Mouse (Mus musculus): Measurements from ENCODE around the gene Anapc7.
"Not testable (repeated sequence)": the region's sequence is repeated elsewhere in the genome, so short reads cannot be mapped to it uniquely, and the experiment has no call there.

Gene Anapc7

GRCm38 (mm10) chr5:122403362-122403761 lies 18.1 kb upstream of the Anapc7 start:
- in situ Hi-C loops (cut with MboI, MseI) = no loop called here

- in situ Hi-C loops (cut with MboI, MseI) = no loop called here
These were observed 16.0 kb upstream of the Anapc7 start for GRCm38 (mm10) chr5:122405537-122405936.

- in situ Hi-C loops (cut with MboI, MseI) = no loop called here
These were observed 11.5 kb upstream of the Anapc7 start for GRCm38 (mm10) chr5:122409692-122410645.

GRCm38 (mm10) chr5:122411892-122412291 lies 9.6 kb upstream of the Anapc7 start:
- in situ Hi-C loops (cut with MboI, MseI) = no loop called here

GRCm38 (mm10) chr5:122412826-122413225 lies 8.7 kb upstream of the Anapc7 start:
- in situ Hi-C loops (cut with MboI, MseI) = no loop called here

- in situ Hi-C loops (cut with MboI, MseI) = no loop called here
These were observed 7.1 kb upstream of the Anapc7 start for GRCm38 (mm10) chr5:122414351-122414750.

- in situ Hi-C loops (cut with MboI, MseI) = no loop called here
These were observed 6.0 kb upstream of the Anapc7 start for GRCm38 (mm10) chr5:122415465-122415864.

- in situ Hi-C loops (cut with MboI, MseI) = not testable (repeated sequence)
These were observed 817 bp upstream of the Anapc7 start for GRCm38 (mm10) chr5:122420676-122421075.

GRCm38 (mm10) chr5:122422071-122422964 lies 825 bp downstream of the Anapc7 start:
- in situ Hi-C loops (cut with MboI, MseI) = no loop called here

GRCm38 (mm10) chr5:122423083-122423482 lies 1.6 kb downstream of the Anapc7 start:
- in situ Hi-C loops (cut with MboI, MseI) = no loop called here

- in situ Hi-C loops (cut with MboI, MseI) = no loop called here
These were observed 4.1 kb downstream of the Anapc7 start for GRCm38 (mm10) chr5:122425550-122425949.

- in situ Hi-C loops (cut with MboI, MseI) = no loop called here
These were observed 8.7 kb downstream of the Anapc7 start for GRCm38 (mm10) chr5:122430036-122430775.

GRCm38 (mm10) chr5:122431221-122431620 lies 9.7 kb downstream of the Anapc7 start:
- in situ Hi-C loops (cut with MboI, MseI) = no loop called here

- in situ Hi-C loops (cut with MboI, MseI) = no loop called here
These were observed 13.0 kb downstream of the Anapc7 start for GRCm38 (mm10) chr5:122434541-122434940.

- in situ Hi-C loops (cut with MboI, MseI) = loop anchor here (5.0 kb wide), 1 partner anchor 38 kb away; no protein-coding TSS in a partner anchor
These were observed 18.1 kb downstream of the Anapc7 start for GRCm38 (mm10) chr5:122439400-122440094.

- in situ Hi-C loops (cut with MboI, MseI) = no loop called here
These were observed 18.7 kb downstream of the Anapc7 start for GRCm38 (mm10) chr5:122440095-122440630.

GRCm38 (mm10) chr5:122444492-122444891 lies 23.0 kb downstream of the Anapc7 start:
- in situ Hi-C loops (cut with MboI, MseI) = no loop called here

GRCm38 (mm10) chr5:122445051-122445610 lies 23.6 kb downstream of the Anapc7 start:
- in situ Hi-C loops (cut with MboI, MseI) = no loop called here

- in situ Hi-C loops (cut with MboI, MseI) = no loop called here
These were observed 26.4 kb downstream of the Anapc7 start for GRCm38 (mm10) chr5:122447857-122448256.

- in situ Hi-C loops (cut with MboI, MseI) = no loop called here
These were observed 27.4 kb downstream of the Anapc7 start for GRCm38 (mm10) chr5:122448869-122449268.

All from regulatory T cell (primary cell).